Mouse (Mus musculus): ENCODE measurements around the gene Sirt5.

- no peak for TF ChIP-seq CTCF (IDR thresholded peaks at IDR 0.05)
- no peak for TF ChIP-seq POLR2A (IDR thresholded peaks at IDR 0.05; ENCODE audit: insufficient read depth, low read depth, low read length)
- TF ChIP-seq EP300 (IDR thresholded peaks at IDR 0.05; ENCODE audit: insufficient read depth, low read depth, low read length), result no peak
These were observed 11.9 kb upstream of the Sirt5 start for GRCm38 (mm10) chr13:43353356-43353755.

Measured in heart, adult 2 months (tissue).